Mouse (Mus musculus) embryonic stem cell, embryonic (primary cell): ENCODE results near the gene Dact3.

Source experiments
- CTCF ChIA-PET, 4 experiments: fragments of 300-600 bp in 2 of 4; fragments of 350-600 bp in 2 of 4; sonication (Branson Sonifier 250); formaldehyde crosslinking; loops; one replicate each; lab custom pipeline; 2022; ENCODE audit warnings: inconsistent platforms in 2 of 4; lab: Charles Lee
- POLR2A ChIA-PET, 4 experiments: fragments of 300-600 bp in 2 of 4; fragments of 350-600 bp in 2 of 4; sonication (Branson Sonifier 250); formaldehyde crosslinking; loops; one replicate each; lab custom pipeline; 2022; ENCODE audit warnings: antibody characterized with exemption in 4 of 4, inconsistent platforms in 1 of 4; lab: Charles Lee

The Dact3 gene

DNA sequence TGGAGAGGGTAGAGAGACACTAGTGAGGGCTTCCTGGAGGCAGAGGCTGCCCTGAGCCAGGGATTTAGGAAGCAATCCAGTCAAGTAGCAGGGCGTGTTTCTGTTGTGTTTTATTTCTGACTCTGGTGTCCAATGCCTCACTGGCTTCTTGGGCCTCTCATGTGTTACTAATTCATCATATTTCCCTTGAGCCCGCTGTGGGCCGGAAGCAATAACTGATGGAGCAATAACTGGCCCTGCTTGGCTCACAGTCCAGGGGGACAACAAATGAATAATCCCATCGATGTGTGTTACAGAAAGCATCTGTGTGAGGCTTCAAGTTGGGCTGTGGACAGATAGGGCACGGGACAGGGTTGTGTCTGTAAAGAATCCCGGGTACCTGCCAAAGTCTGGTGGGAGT lies 37.2 kb downstream of the Dact3 start:
- CTCF ChIA-PET: interaction anchor here in 2 of 4 experiments (1.4 to 3.3 kb wide), 4 partner anchors 17 to 38 kb away, joined by 3 to 40 read pairs (median 12); partner anchors contain the start of genes Dact3 (in 2 of the 2) and Gng8 (in 1 of the 2)
- POLR2A ChIA-PET: no interaction called here

DNA sequence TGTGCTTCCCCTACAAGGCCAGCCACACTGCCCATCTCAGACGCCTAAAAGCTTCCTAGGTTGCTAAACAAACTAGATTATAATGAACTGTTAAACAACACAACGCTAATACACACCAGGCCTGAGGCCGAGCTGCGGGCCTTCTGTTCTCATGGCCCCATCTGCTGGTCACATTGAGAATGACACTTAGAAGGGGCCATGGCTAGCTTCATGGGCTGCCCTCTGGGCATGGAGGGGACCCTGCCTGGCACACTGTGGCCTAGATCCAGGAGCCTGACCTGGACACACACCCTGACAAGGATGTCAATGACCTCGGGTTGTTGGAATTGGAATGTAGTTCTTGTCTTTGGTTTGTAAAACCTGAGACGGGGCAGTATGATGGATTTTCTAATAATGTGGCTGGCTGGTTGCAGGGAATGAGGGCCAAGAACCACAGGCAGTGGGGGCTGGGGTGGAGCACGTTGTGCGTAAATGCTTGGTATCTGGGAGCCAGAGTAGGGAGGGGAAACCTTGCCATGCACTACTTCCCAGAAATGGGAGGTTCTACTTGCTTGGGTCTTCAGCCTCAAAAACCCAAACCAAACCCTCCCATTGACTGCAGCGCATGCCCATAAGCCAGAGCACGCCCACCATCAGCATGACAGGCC lies 38.8 kb downstream of the Dact3 start:
- CTCF ChIA-PET: interaction anchor here (0.5 to 3.3 kb wide), 47 partner anchors 8 to 284 kb away, joined by 3 to 40 read pairs (median 4); partner anchors contain the start of genes Dact3 (in 4 of the 4), Gng8 (in 2 of the 4), Ap2s1 (in 1 of the 4) and Pnmal1 (in 1 of the 4)
- POLR2A ChIA-PET: interaction anchor here (0.7 to 2.3 kb wide), 21 partner anchors 9 to 285 kb away, joined by 3 to 10 read pairs (median 4); partner anchors contain the start of genes Calm3 (in 2 of the 4), Dact3 (in 2 of the 4), Gng8 (in 2 of the 4) and Hif3a (in 1 of the 4)

DNA sequence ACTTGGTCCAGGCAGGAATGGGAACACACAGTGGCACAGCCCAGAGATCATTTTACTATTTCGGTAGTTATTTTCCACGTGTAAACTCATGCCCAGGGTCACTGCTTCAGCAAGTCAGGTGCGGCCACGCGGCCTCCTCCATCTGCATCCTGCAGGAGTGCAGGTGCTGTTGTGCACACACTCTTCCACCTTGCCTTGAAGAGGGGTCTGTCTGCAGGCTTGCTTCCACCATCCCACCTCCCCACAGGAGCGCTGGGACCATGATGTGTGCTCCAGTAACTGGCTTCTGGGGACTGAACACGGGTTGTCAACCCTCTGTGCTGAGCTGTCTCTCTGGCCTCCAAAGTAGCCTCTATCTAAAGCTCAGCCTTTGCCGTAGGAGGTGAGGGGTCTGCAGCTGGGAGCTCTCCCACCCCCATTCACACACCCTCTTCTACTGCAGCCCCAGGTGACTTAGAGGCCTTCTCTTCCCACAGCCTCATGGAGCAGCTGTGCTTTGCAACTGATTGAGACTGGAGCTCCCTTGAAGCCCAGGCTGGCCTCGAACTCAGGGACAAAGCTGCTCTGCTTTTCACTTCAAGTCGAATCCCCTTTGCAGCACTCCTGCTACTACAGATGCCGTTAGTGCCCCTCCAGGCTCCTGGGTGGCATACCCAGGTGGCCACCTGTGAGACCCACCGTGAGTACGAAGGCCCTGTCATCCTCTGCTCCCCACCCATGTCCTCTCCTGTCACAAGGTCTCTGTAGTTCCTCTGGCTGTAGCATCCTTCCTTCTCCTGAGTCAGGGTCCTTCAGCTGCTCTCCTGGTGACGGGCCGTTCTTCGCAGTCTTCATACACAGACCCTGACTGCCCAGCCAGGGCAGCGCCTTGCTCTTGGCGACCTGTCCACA lies 39.6 kb downstream of the Dact3 start:
- ChIA-PET POLR2A (interaction anchor here (0.5 to 2.3 kb wide), 20 partner anchors 8 to 285 kb away, joined by 3 to 10 read pairs (median 4); partner anchors contain the start of genes Calm3 (in 2 of the 4), Dact3 (in 2 of the 4), Gng8 (in 1 of the 4) and Hif3a (in 1 of the 4)), CTCF (interaction anchor here (0.7 to 3.3 kb wide), 42 partner anchors 8 to 285 kb away, joined by 3 to 40 read pairs (median 4); partner anchors contain the start of genes Dact3 (in 4 of the 4), Ap2s1 (in 1 of the 4), Gng8 (in 1 of the 4) and Pnmal2 (in 1 of the 4))

DNA sequence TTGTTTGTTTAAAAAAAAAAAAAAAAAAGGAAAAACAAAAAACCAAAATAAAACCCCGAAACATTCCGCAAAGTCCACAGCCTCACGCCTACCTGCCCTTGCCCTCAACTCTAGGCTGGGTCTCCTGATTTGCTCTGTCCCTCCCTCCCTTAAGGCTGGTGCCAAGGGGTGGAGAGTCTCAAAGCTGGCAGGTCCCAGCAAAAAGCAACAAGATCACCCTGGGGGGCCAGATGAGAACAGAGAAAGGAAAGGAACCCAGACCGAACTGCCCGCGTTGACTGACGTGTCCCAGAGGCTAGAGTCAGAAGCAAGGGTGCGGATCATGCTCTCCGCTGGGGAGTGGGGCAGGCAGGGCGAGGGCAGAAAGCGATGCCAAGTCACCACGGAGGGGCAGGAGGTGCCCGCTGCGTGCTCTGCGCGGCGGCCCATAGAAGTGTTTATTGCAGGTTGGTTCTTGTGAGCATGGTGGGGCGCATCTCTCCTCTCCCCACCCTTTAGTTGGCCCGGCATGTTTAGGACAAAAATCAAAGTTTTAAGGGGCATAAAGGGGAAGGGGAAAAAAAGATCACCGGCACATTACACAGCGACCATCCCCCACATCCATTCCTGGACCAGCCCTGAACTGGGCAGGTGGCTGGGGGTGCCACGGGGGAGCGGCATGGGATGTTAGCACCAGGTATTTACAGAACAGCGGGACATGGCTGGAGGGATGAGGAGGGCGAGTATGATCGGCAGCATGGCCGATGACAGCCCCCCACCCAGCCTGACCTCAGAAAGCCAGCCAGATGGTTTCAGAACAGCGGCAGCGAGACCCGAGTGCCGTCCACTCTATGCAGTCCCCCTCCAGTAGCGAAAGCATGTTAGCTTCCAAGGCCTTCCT lies 40.6 kb downstream of the Dact3 start:
- ChIA-PET POLR2A (interaction anchor here in 3 of 4 experiments (0.6 to 2.3 kb wide), 8 partner anchors 8 to 883 kb away, joined by 3 to 9 read pairs (median 4); partner anchors contain the start of genes Dact3 (in 1 of the 3) and Gng8 (in 1 of the 3)), CTCF (interaction anchor here in 3 of 4 experiments (0.7 to 1.8 kb wide), 5 partner anchors 41 to 170 kb away, joined by 3 to 7 read pairs (median 4); partner anchors contain the start of gene Dact3 (in 1 of the 3))

DNA sequence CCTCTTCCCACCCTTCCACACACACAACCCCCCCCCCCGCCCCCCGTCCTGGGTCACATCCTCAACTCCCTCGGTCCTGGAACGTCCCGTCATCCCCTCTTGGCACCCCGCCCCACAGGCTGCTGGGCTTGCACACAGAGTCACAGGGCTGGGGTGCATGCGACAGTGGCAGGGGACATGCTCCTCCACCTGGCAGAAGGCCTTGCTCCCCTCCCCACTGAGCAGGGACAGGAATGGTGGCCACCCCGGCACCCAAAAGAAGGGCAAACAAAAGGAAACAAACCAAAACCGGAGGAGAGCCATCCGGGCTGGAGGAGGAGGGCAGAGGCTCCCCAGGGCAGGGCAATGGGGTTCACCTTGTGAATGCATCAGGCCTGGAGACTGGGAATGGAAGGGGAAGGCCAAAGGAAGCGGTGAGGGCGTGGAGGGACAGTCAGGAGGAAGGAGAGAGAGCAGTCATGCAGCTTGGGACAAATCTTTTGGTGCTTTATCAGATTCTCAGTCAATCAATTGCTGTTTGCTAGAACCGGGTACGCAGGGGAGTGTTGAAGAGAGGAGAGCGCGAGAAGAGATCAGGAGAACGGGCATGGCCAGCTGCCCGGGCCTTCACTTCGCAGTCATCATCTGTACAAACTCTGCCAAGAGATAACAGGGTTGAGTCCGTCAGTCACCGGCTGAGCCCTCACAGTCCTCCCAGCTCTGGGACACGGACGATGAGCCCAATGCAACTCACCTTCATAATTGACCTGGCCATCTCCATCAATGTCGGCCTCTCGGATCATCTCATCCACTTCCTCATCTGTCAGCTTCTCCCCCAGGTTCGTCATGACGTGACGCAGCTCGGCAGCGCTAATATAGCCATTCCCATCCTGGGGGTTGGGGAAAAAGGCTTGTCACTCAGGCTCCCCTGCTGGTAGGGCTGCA lies 41.5 kb downstream of the Dact3 start:
- CTCF ChIA-PET: interaction anchor here in 2 of 4 experiments (0.8 to 1.4 kb wide), 2 partner anchors 22 to 43 kb away, joined by 3 read pairs; no protein-coding TSS in a partner anchor
- POLR2A ChIA-PET: interaction anchor here in 3 of 4 experiments (0.6 to 1.7 kb wide), 5 partner anchors 22 to 54 kb away, joined by 3 to 5 read pairs (median 4); partner anchors contain the start of gene Gng8 (in 1 of the 3)

DNA sequence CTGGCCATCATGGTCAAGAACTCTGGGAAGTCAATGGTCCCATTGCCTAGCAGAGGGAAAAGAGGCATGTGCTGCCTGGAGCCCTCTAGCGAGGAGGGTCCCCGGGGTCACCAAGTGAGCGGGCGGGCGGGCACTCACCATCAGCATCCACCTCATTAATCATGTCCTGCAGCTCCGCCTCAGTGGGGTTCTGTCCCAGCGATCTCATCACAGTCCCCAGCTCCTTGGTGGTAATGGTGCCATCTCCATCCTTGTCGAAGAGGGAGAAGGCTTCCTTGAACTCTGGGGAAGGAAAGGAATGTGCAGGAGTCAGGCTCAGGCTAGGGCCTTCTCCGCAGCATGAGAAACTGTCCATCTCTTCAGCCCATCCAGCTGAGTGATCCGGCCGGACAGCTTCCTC lies 42.3 kb downstream of the Dact3 start:
- CTCF ChIA-PET: interaction anchor here in 2 of 4 experiments (0.8 to 1.5 kb wide), 3 partner anchors 15 to 44 kb away, joined by 3 to 5 read pairs (median 3); no protein-coding TSS in a partner anchor
- POLR2A ChIA-PET: interaction anchor here in 2 of 4 experiments (0.8 to 1.7 kb wide), 6 partner anchors 22 to 107 kb away, joined by 3 to 5 read pairs (median 4); partner anchors contain the start of gene Gng8 (in 1 of the 2)

DNA sequence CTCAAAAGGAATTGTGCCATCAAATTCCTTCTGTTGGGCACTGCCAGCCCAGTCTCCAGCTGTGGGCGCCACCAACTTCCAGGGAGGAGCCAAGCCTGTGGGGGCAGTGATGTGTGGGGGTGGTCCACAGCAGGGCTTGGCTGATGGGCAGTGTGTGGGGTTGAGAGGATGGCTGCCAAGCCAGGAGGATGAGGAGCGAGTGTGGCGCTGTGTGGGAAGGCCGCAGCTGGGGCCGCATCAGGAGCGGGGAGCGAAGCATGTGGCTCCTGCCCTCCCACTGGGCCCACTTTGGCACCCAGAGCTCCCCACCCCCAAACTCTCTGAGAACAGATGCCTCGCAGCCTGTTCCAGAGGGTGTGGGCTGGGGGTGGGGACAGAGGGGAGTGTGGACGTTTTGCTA lies 42.9 kb downstream of the Dact3 start:
- ChIA-PET POLR2A (interaction anchor here in 2 of 4 experiments (1.2 to 1.7 kb wide), 5 partner anchors 27 to 189 kb away, joined by 3 to 5 read pairs (median 4); partner anchors contain the start of gene Gng8 (in 1 of the 2)), CTCF (interaction anchor here in 2 of 4 experiments (1.4 to 1.8 kb wide), 4 partner anchors 15 to 82 kb away, joined by 3 to 8 read pairs (median 5); partner anchors contain the start of gene Gng8 (in 1 of the 2))

DNA sequence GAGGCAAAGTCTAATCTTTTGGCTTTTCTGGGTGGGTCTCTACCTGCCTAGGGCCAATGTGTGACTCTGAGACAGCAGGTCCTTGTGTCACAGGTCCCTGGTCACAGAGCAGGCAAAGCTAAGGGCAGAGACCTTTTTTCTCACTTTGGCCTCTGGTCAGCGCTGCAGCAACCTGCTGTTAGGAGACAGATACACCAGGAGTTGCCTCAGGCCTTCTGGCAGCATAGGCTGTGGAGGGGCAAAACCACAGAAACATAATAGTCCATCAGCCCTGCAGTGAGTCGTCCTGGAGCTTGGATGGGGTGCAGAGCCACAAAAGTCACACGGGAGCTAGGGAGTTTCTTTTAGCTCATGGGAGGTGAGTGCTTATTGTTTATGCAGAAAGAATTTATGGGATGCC lies 43.6 kb downstream of the Dact3 start:
- ChIA-PET POLR2A (interaction anchor here in 3 of 4 experiments (0.6 to 1.7 kb wide), 8 partner anchors 22 to 502 kb away, joined by 3 to 5 read pairs (median 4); partner anchors contain the start of gene Gng8 (in 1 of the 3)), CTCF (interaction anchor here (0.6 to 1.8 kb wide), 8 partner anchors 14 to 636 kb away, joined by 3 to 8 read pairs (median 5); partner anchors contain the start of gene Gng8 (in 1 of the 4))

DNA sequence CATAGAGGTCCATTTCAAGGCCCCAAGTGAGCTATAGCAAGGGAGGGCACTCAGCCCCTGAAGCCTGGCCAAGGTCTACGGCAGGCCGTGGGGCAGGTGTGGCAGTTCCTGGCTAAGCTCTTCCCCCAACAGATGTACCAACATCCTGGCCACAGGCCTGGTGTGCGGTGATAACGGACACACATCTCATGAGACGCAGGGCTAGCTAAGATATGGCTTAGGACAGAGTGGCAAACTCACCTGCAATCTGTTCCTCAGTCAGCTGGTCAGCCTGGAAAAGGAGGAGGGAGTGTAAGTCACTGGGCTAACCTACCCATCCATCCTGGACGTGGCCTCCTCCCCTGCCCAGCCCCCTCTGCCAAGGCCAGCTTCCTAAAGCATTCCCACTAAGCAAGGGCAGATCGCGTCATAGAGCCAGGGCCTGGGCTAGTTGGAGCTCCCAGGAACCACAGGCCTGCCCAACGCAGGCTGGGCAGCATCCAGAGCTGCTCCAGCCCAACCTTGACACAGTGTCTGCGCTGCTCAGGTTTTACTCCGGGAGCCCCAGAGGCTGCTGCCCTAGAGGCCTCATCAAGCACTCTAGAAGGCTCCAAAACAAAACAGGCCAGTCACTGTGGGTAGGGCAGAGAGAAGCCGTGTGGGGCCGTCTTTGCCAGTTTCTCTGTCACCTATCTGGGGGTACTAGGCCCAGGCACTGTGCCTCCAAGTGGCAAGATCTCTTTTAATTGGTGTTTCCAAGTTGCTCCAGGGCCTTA lies 44.5 kb downstream of the Dact3 start:
- ChIA-PET CTCF (interaction anchor here (0.6 to 1.8 kb wide), 9 partner anchors 20 to 637 kb away, joined by 3 to 8 read pairs (median 4); partner anchors contain the start of gene Gng8 (in 1 of the 4)), POLR2A (interaction anchor here in 3 of 4 experiments (0.6 to 1.6 kb wide), 5 partner anchors 21 to 503 kb away, joined by 3 to 5 read pairs (median 4); no protein-coding TSS in a partner anchor)

DNA sequence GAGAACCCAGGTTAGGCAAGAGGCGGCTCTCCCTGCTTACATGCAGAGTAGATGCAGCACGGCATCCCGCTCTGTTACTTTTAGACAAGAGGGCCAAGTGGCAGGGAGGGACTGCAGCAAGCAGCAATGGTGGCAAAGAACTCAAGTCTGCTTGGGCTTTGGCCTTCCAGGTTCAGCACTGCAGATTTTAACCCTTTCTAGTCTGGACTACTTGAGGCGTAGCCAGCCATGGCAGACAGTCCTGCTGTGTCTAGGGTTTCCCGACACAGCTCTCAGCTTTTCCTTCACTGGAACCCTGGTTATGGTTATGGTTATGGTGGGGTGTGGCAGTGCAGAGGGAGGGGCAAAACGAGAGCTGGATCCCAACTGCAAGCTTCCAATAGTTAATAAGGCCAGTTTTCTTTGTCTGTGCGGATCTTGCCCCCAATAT lies 45.0 kb downstream of the Dact3 start:
- ChIA-PET CTCF (interaction anchor here in 1 of 4 experiments (1.0 to 1.2 kb wide), 2 partner anchors 19 to 25 kb away, joined by 3 to 8 read pairs; no protein-coding TSS in a partner anchor), POLR2A (interaction anchor here in 1 of 4 experiments (1.6 kb wide), 1 partner anchor 50 kb away, joined by 5 read pairs; no protein-coding TSS in a partner anchor)

DNA sequence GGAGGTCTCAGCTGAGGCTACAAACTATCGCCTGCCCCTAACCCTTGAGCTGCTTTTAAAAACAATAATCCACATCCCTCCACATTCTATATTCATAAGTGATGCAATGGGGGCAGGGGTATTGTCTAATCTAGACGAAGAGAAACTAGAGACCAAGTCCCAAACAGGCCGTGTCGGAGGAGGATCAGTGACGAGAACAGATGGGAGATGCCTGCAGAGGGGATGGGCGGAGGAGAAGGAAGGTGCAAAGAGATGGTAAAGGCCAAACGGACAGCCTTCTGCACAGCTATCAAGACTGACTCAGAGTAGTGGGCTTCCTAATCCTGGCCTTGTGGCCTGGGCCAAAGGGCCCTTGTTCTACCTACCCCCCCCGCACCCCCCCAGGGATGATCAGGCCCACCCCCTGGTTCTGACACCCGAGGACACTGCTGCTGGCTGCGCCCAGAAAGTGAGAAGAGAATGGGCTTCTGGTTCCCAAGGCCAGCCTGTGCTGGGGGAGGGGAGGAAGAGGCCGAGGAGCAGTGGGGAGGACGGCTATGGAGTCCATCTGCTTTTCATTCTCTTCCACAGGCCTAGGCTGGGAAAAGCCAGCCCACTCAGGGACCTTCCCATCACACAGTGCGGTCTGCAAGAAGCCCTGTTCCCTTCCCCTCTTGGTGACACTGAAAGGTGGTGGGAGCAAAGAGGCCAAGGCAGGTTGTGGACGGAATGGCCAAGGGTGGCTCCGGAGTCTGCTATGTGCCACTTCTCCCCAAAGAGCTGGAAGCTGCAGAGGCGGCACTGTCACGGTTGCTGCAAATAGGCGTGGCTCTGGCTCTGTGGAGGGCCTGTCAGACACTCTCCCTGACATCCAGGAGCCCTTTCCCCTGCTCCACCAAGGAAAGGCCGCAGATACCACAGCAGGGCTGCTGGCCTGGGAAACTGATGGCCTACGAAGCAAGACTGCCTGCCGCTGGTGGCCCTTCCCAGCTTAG lies 46.0 kb downstream of the Dact3 start:
- POLR2A ChIA-PET: interaction anchor here in 2 of 4 experiments (0.7 to 1.5 kb wide), 9 partner anchors 17 to 139 kb away, joined by 3 to 5 read pairs (median 4); partner anchors contain the start of genes Dact3 (in 1 of the 2), Gng8 (in 1 of the 2) and Pnmal2 (in 1 of the 2)
- CTCF ChIA-PET: interaction anchor here in 3 of 4 experiments (0.7 to 3.0 kb wide), 8 partner anchors 8 to 1387 kb away, joined by 3 to 11 read pairs (median 4); partner anchors contain the start of gene Gng8 (in 1 of the 3)

DNA sequence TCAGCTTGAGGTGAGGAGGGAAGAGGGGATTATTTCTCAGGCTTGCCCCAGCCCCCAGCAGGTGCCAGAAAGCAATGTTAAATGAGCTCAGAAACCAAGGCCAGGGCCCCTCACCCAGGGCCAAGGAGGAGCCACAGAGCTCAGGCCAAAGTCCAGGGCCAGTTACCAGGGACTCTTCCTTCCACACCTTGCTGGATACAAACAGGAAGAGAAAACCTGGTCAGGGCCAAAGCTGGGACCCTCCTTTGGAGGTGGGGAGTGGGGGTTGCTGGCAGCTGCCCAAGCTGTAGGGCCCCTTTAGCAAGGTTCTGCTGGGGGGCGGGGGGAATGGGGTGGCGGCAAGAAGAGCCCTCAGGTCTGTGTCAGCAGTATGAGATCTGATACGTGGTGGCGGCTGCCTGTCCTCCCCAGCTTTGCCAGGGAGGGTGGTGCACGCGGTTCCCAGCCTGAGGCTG lies 46.8 kb downstream of the Dact3 start:
- POLR2A ChIA-PET: interaction anchor here in 2 of 4 experiments (0.7 to 2.3 kb wide), 11 partner anchors 8 to 100 kb away, joined by 3 to 10 read pairs (median 5); partner anchors contain the start of genes Dact3 (in 1 of the 2), Gng8 (in 1 of the 2) and Pnmal2 (in 1 of the 2)
- CTCF ChIA-PET: interaction anchor here in 2 of 4 experiments (0.7 to 3.0 kb wide), 7 partner anchors 8 to 253 kb away, joined by 3 to 11 read pairs (median 5); partner anchors contain the start of gene Gng8 (in 1 of the 2)
